10 mouse cellular contexts compared by ENCODE assay signal in genomic region chr17:15429937-15430336, GRCm38 (mm10). TPM values are rescaled to one million over a fixed set of nuclear protein-coding genes. Genes with fewer than 3 reads are reported as not detected.
DNase-seq lines count a peak whose midpoint lies in the region; ATAC-seq and TF ChIP-seq lines count a peak whose summit lies in the region.
"Had no signal": no experiment of that assay in that cellular context is flagged by ENCODE, and none has a peak within 500 bp of the region (broad histone marks: within the 10 kb centered on the region; RNA-seq: fewer than 3 reads in every experiment).

No protein-coding gene starts in this region.

- no peak overlapping the region for H3K9ac ChIP-seq in liver, embryonic 14.5 days (replicated peaks)
- no peak overlapping the region for H3K9ac ChIP-seq in midbrain, embryonic 13.5 days (replicated peaks)
- H3K9ac ChIP-seq: midbrain, embryonic 12.5 days had no signal

- TF ChIP-seq EP300 in liver, embryonic 14.5 days (IDR thresholded peaks at IDR 0.05; ENCODE audit: low read depth) = no peak

- ATAC-seq in liver, embryonic 14.5 days (ENCODE audit: insufficient read depth) = peak; percentile 63
- ATAC-seq in midbrain, embryonic 13.5 days = no peak

- intact Hi-C loops in gastrocnemius, adult 2 months (cut with DNase I) = no loop called here
- intact Hi-C loops in gastrocnemius, postnatal 36 days (cut with DNase I) = no loop called here
- intact Hi-C loops in left cerebral cortex, postnatal 4 days (cut with DNase I) = loop anchor here (5.0 kb wide), 1 partner anchor 47 kb away; no protein-coding TSS in a partner anchor
- intact Hi-C loops in left cerebral cortex, adult 2 months (cut with DNase I) = no loop called here

- no peaks in the 10 kb centered on the region for H3K9me3 ChIP-seq in liver, embryonic 14.5 days (ENCODE audit: control insufficient read depth, low read length)
- no peaks in the 10 kb centered on the region for H3K9me3 ChIP-seq in midbrain, embryonic 13.5 days
- H3K9me3 ChIP-seq: midbrain, embryonic 12.5 days had no signal

- no peaks in the 10 kb centered on the region for H3K36me3 ChIP-seq in liver, embryonic 14.5 days (replicated peaks; ENCODE audit: control insufficient read depth, insufficient read depth, low read depth)
- H3K36me3 ChIP-seq in midbrain, embryonic 13.5 days = peaks cover 85% of the 10 kb centered on the region

- DNase-seq in gastrocnemius, adult 2 months = peak; percentile 50
- no peak for DNase-seq in gastrocnemius, postnatal 36 days
- peak; percentile 23 for DNase-seq in left cerebral cortex, postnatal 4 days
- DNase-seq in left cerebral cortex, adult 2 months (ENCODE audit: extremely low spot score in 1 of 2, low spot score in 2 of 2) = no peak
- DNase-seq in adrenal gland, postnatal 36 days = peak; percentile 42 to 54
- DNase-seq in liver, embryonic 14.5 days (ENCODE audit: low read depth in 3 of 3, low spot score in 3 of 3) = peak; percentile 12 to 22 (median 18)
- no peak for DNase-seq in c-Kit-positive CD71-positive TER-119-positive erythroid progenitor cells, embryonic 14.5 days (ENCODE audit: low spot score)
- DNase-seq: thymus, postnatal 36 days had no signal

- H3K4me2 ChIP-seq in liver, embryonic 14.5 days (ENCODE audit: low read depth) = no peak overlapping the region
- H3K4me2 ChIP-seq in midbrain, embryonic 13.5 days (replicated peaks) = no peak overlapping the region
- H3K4me2 ChIP-seq: midbrain, embryonic 12.5 days had no signal

- 32% methylated on average over 1 of the region's 1 CpGs for WGBS in liver, embryonic 14.5 days (ENCODE audit: insufficient replicate concordance)
- 67% methylated on average over 1 of the region's 1 CpGs for WGBS in midbrain, embryonic 13.5 days

- no peak overlapping the region; the same call in 1 of the 2 replicates for H3K27ac ChIP-seq in gastrocnemius, adult 2 months
- H3K27ac ChIP-seq in left cerebral cortex, adult 2 months = no peak overlapping the region
- no peak overlapping the region for H3K27ac ChIP-seq in liver, embryonic 14.5 days
- no peak overlapping the region for H3K27ac ChIP-seq in midbrain, embryonic 13.5 days
- H3K27ac ChIP-seq: midbrain, embryonic 12.5 days had no signal

- TF ChIP-seq CTCF in gastrocnemius, adult 2 months (IDR thresholded peaks at IDR 0.05) = peak; percentile 17; the same call in 1 of the 2 replicates
- TF ChIP-seq CTCF in left cerebral cortex, adult 2 months (IDR thresholded peaks at IDR 0.05) = no peak
- peak; percentile 29; the same call in 1 of the 2 replicates for TF ChIP-seq CTCF in liver, embryonic 14.5 days (IDR thresholded peaks at IDR 0.05; ENCODE audit: low read depth)

- H3K27me3 ChIP-seq in liver, embryonic 14.5 days (ENCODE audit: control insufficient read depth, insufficient read depth, low read length) = no peaks in the 10 kb centered on the region
- H3K27me3 ChIP-seq in midbrain, embryonic 13.5 days = no peaks in the 10 kb centered on the region
- H3K27me3 ChIP-seq: midbrain, embryonic 12.5 days had no signal

- H3K4me3 ChIP-seq in gastrocnemius, adult 2 months = no peak overlapping the region
- H3K4me3 ChIP-seq in left cerebral cortex, adult 2 months = no peak overlapping the region
- H3K4me3 ChIP-seq in liver, embryonic 14.5 days (ENCODE audit: insufficient read depth in 1 of 2, low read depth in 2 of 2, low read length in 2 of 2) = no peak overlapping the region
- H3K4me3 ChIP-seq in midbrain, embryonic 13.5 days (replicated peaks) = no peak overlapping the region
- H3K4me3 ChIP-seq: midbrain, embryonic 12.5 days had no signal

- peaks cover 0 to 8% of the 10 kb centered on the region in 2 experiments; a peak in 2 of 4 replicates for H3K4me1 ChIP-seq in liver, embryonic 14.5 days (replicated peaks; ENCODE audit: control insufficient read depth in 2 of 2, insufficient read depth in 2 of 2, low read length in 1 of 2)
- H3K4me1 ChIP-seq in midbrain, embryonic 13.5 days (replicated peaks) = no peaks in the 10 kb centered on the region
- H3K4me1 ChIP-seq: midbrain, embryonic 12.5 days had no signal

RNA-seq across cellular contexts. Expression of gene Fam120b, which starts 33.9 kb away (rescaled TPM):
- 10 to 100 TPM; 10.9 to 12.8 TPM for total RNA-seq in gastrocnemius, adult 2 months (2021)
- total RNA-seq in gastrocnemius, postnatal 36 days (2021) = 1 to 10 TPM; 7.8 to 9.9 TPM
- total RNA-seq in left cerebral cortex, postnatal 4 days (2021) = 10 to 100 TPM; 39.8 to 40.4 TPM
- 10 to 100 TPM; 45.3 to 46.1 TPM for total RNA-seq in left cerebral cortex, adult 2 months (2021)
- 10 to 100 TPM; 20.7 to 20.8 TPM for total RNA-seq in adrenal gland, postnatal 36 days (2021)
- polyA plus RNA-seq in liver, embryonic 14.5 days (2012; rRNA removed) = 2.4 and 3.1 TPM in 2 replicates
- polyA plus RNA-seq in liver, embryonic 14.5 days (2014; fragmentation: Nextera tagmentation; extraction: Ambion mirVana) = 4.1 and 5.6 TPM in 2 replicates
- polyA plus RNA-seq in midbrain, embryonic 13.5 days (2015; fragmentation: Nextera tagmentation; extraction: Ambion mirVana) = 43.6 and 46.5 TPM in 2 replicates

RNA-seq across cellular contexts. Expression of gene Dll1, which starts 53.3 kb away (rescaled TPM):
- 1 to 10 TPM; 3.0 to 4.1 TPM for total RNA-seq in gastrocnemius, adult 2 months (2021)
- total RNA-seq in gastrocnemius, postnatal 36 days (2021) = 1 to 10 TPM; 3.2 to 3.4 TPM
- total RNA-seq in left cerebral cortex, postnatal 4 days (2021) = 10 to 100 TPM; 18.9 to 20.8 TPM
- total RNA-seq in left cerebral cortex, adult 2 months (2021) = 1 to 10 TPM; 4.8 to 7.1 TPM
- 1 to 10 TPM; 3.6 to 5.2 TPM for total RNA-seq in adrenal gland, postnatal 36 days (2021)
- 0.74 and 0.78 TPM in 2 replicates for polyA plus RNA-seq in liver, embryonic 14.5 days (2012; rRNA removed)
- polyA plus RNA-seq in liver, embryonic 14.5 days (2014; fragmentation: Nextera tagmentation; extraction: Ambion mirVana) = 0.77 and 0.93 TPM in 2 replicates
- 45.4 and 47.7 TPM in 2 replicates for polyA plus RNA-seq in midbrain, embryonic 13.5 days (2015; fragmentation: Nextera tagmentation; extraction: Ambion mirVana)

Comparison
In these comparisons a context has a peak if more than half of its experiments do, and no peak if none do; other contexts are left out.
1. DNase-seq: peak in gastrocnemius, adult 2 months (single experiment), left cerebral cortex, postnatal 4 days (single experiment), adrenal gland, postnatal 36 days (2 of 2) and liver, embryonic 14.5 days (3 of 3); none in gastrocnemius, postnatal 36 days (0 of 2), left cerebral cortex, adult 2 months (0 of 2) and c-Kit-positive CD71-positive TER-119-positive erythroid progenitor cells, embryonic 14.5 days (single experiment).